Mouse (Mus musculus): Measurements from ENCODE around the gene Gm9857.

- TF ChIP-seq CTCF (IDR thresholded peaks at IDR 0.05) = no peak
- TF ChIP-seq POLR2A (IDR thresholded peaks at IDR 0.05; ENCODE audit: insufficient read depth, low read depth, low read length) = no peak
- no peak for TF ChIP-seq EP300 (IDR thresholded peaks at IDR 0.05; ENCODE audit: insufficient read depth, low read depth, low read length)
Observed at GRCm38 (mm10) chr3:108933557-108933956, 6.7 kb downstream of the Gm9857 start.

All from heart, adult 2 months (tissue).